Mouse (Mus musculus): ENCODE results near the gene Fhit.
"Not testable (repeated sequence)": the region's sequence is repeated elsewhere in the genome, so short reads cannot be mapped to it uniquely, and the experiment has no call there.

The Fhit gene

DNA sequence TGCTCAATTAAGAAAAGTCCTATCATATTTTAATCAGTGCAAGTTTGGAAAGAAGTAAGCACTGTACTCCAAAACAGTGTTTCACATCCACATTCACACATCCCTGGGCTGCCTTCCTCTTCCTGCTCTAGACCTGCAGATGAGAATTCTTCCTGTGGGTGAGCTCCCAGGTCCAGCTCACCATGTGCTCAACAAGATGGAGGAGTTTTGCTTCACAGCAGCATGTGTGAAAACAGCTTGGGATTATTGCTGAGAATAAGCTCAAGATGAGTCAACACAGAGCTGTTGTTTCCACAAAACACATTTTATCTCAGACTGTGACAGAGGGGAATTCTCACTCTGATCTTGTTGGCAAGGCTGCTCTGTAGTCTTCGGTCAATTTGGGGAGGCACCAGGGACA is 1265.3 kb downstream of the Fhit start:
- DNase-seq, result no peak

DNA sequence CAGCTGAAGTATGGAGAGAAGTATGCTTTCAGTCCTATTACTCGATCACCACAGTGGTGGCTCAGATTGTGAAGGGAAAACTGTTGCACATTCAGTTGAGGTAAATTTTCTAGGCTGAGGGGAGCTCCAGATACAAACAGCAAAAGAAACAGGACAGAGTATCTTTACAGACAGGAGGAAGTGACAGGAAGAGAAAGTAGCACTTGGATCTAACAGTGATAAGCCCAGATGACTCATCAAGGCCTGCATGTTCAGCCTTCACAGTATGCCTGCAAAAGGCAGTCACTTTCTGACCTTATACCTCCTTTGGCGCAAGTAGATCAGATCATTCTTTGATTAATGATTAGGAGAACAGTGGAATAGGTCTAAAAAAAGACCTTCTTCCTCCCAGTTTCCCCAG is 1309.8 kb downstream of the Fhit start:
- DNase-seq, result no peak

DNA sequence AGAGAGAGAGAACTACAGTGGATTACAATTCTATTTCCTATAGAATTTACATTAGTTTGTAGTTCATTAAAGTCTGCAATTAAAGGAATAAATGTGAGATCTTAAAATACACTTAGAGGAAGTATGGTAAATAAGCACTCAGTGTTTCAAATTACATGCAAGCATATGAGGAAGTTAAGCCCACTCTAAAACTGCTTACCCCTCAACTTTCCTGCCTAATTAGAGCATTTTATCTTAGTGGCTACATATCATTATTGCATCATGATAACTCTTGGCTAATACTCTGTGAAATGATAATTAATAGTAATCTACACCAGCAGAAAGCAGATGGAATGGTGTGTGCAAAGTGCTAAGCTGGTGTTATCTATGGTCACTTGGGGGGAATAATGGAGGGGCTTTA is 1329.5 kb downstream of the Fhit start:
- DNase-seq, result no peak

DNA sequence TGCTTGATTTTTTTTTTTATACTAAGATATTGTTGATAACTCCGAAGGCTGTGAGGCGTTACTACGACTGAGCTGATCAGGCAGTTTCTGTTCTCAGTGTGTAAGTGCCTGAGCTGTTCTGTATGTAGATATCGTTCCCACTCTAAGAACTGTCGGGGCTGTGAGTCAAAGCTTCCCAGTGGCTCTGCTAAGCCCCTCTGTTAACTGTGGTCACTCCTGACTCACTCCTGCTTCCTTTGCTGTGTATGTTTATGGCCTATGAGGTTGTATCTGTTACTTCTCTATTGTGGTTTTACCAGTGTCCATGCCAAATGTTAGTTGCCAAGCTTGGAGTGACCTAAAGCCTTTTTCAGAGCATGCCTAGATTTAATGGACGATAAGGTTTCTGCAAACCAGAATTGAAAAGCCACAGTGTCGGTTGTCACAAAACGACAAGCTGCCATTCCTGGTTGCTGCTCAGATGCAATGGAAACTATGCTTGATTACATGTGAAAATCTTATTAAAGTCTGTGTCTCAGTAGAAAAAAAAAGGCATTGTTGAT is 1333.1 kb downstream of the Fhit start:
- not testable (repeated sequence) for DNase-seq

DNA sequence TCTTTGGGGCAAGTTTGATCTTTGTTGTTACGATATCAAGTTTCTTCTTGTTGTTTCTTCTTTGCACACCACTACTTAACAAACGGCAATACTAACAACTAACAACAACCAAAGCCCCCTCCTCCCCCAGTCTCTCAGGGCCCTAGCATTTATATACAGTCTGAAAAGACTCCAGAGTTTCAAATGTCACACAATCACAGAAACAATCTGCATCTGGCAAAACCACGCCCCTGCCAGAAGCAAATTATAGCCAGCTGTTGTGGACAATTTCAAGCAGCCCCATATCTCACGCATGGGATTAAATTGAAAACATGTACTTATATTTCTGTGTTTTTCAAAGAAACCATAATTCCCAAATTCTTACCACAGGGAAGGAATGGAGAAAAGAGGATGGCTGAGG is 1345.9 kb downstream of the Fhit start:
- DNase-seq, result no peak

DNA sequence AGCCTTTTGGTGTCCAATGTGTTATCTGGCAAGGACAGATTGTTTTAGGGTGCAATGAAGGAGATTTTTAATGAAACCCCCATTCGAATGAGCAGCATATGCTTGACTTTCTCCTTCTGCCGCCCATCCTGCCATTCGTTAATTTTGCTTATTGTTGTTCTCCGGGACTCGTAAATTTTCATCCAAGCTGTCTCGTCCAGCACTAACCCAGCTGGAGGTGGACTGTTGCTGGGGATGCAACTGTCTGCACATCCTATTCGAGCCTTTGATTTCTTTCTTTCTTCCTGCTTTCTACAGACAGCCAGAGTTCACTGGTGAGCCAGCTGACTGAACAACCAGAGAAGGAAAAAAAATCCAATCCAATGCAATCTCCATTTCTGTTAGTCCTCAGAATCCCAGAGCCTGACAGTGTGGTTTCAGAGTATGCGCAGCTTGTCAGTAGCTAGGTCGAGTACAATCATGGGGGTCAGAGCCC is 1350.0 kb downstream of the Fhit start:
- no peak for DNase-seq

DNA sequence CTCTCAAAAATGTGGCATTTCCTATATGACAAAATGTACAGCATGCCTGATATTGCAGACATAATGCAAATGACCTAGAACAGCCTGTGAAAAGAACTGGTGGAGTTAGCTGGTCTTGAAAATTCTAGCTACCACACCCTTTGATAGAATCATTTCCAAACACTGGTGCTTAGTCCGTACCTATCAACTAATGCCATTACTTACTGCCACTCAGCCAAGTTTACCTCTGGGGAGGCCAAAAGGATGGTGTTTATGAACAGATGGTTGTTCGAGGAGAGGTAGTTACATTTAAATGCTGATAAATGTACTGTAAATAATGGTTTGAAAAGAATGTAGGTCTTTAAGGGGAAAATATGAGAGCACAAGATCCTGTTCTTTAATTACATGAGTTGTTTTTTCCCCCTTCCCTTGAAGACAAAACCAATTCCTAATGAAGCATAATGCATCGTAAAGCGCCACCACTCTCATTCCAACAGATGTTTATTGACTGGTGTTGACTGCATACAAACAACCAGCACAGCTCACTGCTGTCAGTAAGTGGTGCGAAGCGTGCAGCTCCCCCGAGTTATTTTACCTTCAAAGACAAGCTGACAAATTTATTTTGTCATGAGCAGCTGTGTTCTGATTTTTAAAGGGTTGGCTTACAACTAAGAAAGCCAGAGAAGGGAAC is 1350.5 kb downstream of the Fhit start:
- no peak for DNase-seq

DNA sequence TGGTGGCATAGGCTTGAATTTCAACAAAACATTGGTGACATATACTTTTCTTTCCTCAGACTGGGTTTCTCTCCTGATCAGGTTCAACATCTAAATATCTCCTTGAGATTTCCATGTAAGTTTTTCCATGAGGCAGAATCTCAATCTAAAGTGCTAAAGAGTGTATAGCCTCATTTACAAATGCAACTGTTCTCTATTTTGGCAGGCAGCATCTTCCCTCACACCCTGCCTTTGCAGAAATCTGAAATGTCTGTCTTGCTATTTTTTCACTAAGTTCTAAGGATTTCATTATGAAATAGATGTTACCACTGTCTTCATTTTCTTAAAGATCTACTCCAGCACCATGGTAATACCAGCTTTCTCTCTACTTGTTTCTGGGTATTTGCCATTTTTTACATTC is 1368.4 kb downstream of the Fhit start:
- DNase-seq, result no peak

DNA sequence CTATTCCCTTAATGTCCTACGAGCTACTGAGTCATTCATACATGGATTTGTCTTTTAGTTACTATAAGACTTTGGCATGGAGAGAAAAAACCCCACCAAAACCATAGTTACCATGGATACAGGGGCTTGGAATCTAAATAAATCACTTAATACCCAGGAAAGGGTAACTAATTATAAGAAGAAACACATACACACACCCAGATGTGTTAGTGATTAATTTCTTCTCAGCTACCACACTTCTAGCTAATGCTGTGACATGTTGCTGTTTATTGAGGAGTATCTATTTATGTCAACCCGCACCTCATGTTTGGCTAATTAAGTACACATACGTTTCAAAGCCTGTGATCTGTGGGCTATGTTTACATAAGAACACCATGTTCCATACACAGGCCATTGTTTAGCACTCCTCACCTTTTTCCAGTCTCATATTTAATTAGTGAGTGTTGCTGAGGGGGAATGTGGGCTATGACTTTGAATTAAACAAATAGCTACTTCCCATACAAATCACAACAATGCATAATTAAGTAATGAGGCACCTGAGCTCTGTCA is 1373.4 kb downstream of the Fhit start:
- no peak for DNase-seq

DNA sequence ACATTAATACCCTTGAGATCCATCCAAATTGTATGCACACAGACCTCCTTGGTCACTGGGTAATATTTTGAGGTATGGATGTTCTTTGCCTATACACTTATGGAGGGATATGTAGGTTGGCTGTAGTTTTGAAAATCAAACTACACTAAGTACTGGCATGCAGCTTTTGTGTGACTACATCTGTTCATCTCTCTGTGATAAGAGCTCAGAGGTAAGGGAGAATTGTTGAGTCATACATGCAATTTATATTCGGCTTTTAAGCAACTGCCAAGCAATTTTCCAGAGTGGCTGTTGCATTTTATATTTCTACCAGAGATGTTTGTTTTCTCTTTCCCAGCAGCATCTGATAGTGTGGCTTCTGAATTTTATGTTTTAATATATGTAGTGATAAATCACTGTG is 1374.4 kb downstream of the Fhit start:
- DNase-seq, result no peak

DNA sequence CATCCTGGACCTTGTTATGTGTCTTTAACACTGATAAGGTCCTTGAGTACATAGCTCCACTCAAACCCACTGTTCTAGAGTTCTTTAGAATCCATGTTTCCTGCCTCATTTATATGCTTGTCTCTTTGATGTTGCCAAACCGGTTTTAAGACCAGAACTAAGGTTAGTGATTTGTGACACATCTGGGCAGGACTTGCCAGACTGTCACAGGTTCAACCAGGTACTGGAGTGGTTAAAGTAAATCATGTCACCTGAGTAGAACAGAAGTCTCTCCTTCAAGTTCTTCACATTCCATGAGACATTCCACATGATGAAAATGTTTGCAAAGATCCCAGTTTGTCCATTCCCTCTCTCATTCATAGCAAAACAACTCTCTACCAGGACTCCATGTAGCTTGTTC is 1376.0 kb downstream of the Fhit start:
- no peak for DNase-seq

DNA sequence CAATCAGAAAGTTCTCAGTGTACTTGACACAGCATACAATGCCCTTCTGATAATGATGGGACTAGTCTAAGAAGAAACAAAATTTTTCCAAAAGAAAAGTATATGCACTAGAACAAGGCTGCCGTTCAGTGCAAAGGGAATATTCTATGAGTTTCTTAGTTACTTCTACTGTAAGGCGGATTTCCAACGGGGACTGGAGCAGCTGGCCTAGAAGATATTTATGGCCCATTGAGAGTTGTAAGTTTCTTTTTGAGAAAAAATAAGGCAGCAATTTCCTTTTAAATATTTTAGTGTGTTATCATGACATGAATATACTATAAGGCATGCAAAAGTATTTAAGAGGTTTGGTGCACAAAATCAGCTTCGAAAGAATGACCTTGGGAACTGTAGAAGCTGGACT is 1410.5 kb downstream of the Fhit start:
- no peak for DNase-seq

DNA sequence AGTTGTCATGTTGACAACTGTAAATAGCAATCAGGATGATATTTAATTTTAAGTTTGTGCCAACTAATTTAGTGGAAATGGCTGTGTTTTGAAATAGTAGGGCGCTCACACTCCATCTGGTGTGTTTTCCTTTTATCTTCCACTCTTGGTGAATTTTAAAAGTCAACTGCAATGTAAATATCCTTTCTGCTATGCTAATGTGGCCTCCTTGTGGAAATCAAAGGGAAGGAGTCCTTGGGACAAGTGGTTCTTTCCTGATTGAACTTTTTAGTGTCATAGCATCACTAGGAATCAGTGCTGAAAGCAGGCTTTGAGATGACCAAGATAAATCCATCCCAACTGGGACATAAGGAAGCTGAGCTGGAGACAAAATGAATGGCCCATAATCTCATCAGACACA is 1413.1 kb downstream of the Fhit start:
- DNase-seq, result no peak

DNA sequence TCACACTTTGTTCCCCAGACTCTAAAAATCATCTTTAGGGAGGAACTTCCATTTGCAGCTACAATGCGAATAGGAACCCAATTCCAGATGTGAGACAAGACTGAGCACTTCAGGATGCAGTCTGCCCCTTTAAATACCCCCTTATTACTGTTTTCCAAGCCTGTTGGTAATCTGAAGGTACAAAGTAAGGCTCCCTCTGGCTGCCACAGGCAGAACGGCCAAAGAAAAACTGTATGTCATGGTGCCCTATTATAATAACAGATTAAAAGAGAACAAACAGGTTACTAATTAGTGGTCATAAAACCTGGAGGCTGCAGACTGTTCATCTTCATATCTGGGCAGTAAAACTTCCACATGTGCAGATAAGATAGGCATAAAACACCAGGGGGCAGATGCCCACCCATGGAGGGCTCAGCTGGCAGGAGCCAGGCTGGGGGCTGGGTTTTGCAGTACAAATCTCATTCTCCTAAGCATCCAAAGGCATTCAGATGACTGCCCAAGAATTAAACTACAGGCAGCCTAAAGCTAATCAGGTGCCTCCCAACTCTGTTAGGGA is 1439.8 kb downstream of the Fhit start:
- DNase-seq, result no peak

DNA sequence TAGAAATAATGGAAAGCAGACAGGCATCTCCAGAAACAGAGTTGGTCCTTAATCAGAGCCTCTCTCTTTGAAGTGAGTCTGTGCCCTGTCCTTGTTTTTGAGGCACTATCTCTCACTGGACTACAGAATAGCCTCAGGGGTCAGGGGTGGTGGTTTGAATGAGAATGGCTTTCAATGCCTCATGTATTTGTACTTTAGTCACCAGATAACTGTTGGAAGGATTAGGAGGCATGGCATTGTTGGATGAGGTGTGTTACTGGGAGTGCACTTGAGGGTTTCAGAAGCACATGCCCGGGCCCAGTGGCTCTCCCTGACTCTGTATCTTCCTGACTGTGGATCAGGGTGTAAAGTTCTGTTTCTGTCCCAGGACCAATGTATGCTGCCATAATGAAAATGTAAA is 1463.2 kb downstream of the Fhit start:
- no peak for DNase-seq

DNA sequence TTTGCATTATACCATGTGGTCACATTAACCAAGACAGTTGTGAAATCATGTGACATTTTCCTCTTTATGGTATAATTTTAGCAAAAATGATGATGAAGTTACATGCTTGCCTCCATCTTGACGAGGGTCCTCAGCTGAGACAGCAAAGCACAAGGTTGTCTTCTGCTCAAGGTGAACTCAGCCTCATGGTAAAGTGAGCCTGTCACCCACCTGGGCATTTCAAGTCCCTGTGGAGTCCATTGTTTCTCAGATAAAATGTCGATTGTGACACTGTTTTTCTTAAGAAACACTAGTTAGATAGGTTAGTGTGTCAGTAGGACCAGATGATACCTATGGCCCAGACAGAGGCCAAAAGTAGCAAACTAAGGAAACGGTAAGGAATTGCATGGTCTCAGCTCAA is 1464.7 kb downstream of the Fhit start:
- no peak for DNase-seq

DNA sequence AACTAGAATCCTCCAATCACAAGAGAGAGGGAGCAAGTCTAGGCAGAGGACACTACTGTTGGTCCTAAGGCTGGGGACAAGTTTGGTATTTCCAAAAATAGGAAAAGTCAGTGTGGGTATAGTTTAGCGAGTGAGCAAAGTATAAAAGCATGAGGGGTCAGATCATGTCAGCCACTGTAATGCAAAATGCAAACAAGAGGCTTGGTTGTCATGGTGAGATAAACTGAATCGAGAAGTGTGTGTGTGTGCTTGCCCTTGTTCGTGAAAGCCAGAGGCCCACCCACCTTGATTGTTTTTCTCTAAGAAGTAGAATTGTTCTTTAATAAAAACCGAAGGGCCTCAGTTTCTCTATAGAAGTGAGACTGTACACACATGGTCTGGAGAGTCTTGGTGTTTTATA is 1465.8 kb downstream of the Fhit start:
- no peak for DNase-seq

DNA sequence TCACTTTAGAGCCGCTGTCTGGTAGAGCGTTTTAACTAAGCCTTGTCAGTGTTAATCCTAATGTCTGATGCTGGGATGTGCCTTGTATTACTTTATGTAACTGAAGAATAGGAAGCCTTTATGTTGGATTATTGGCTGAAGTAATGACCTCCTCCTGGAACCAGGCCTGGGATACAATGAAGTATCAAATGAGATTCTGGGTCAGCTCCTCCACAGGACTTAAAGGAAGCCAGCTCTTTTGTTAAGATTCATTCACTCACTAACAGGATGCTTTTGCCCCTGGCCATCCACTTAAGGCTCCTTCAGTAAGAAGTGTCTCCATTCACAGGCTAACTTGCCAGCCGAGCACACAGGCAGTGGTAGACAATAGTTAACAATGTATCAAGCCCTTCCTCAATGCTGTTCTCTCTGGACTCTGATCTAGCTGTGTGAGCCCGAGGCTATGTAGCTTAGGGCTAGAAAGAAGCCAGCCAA is 1466.6 kb downstream of the Fhit start:
- DNase-seq, result no peak

DNA sequence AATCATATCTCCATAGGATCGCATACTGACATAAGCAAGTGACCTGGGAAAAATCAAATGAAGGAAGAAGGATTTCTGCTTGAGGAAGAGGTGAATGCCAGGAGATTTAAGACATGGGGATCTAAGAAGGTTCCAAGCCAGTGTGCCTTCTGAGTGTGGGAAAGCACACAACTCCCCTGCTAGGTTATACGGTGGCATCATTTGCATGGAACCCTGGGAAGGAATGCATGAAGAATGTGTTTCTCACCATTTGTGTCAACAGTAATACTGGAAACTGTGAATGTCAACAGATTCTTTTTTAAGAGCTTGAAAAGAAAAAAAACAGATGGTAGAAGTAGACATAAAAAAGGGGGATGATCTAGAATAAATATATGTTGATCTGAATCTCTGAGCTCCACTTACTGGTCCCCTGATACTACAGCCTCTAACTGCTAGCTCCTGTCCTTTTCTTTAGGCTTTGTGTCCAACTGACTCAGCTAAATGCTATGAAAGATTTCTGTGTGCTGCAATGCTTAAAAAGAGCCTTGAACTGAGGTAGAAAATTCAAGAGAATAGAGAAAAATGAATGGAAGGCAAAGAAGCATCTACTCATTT is 1473.1 kb downstream of the Fhit start:
- DNase-seq, result no peak

DNA sequence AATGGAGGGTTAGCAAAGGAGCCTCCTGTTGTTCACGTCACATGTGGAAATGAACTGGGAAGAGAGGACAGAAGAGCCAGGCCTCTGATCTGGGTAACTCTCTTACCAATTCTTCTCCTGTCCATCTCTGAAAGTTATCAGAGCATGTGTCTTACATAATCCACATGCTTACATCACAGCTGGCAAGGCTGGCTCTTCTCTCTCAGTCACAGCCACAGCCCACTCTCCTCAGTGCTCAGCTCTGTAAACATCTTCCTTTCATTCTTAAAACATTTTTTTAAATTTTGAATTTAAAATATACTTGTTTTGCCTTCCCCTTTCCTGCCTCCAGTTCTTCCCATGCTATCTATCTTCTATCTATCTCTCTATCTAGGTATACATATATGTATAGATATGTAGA is 1477.5 kb downstream of the Fhit start:
- no peak for DNase-seq

DNA sequence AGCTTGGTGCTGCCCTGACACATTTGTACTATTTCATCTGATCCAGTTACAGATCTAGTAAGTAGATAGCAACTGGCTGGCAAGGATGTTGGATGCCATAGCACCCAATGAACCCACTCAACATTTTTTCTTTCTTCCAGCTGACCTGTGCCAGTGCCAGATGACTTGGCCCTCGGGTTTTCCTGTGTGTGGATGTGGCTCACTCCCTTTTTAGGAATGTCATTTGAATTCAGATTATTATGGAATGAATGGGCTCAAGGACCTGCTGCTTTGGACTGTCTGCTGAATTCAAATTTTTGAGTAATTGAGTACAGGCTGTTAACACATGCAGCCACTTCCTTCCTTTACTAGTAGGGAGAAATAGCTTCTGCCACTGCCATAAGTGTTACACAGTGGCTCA is 1489.1 kb downstream of the Fhit start:
- no peak for DNase-seq

DNA sequence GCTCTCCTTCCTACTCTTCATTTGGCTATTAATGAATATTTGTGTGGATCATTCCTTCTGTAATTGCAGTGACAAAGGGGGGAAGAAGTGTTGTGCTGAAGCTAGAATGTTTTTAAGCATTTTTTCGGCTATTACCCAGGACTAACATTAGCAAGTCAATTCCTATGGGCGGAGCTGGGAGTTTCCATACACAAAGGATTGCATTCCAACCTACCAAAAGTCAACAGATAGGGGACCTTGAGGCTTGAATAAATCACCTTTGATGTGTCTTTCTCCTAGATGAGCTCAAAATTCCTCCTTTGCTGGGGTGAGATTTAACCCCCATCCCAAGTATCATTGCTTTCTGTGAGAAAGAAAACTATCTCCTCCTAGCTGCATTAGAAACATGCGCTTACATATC is 1490.1 kb downstream of the Fhit start:
- DNase-seq, result no peak

DNA sequence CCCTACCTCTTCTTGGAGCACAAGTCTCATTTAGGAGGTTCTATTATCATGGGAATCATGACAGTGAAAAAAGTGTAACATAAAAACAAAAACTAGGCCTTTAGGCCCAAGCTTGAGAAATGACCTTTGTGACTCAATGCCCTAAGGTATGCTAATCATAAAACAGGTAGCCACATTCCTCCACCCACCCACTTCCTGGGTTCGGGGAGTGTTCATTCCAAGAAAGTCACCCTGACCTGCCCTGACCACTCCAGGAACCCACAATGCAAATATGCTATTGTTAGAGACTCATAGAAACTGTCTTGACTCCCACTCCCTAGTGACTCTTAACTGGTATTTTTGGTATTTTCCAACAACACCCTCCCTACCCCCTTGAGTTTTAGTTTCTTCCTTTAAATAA is 1492.1 kb downstream of the Fhit start:
- DNase-seq, result no peak

DNA sequence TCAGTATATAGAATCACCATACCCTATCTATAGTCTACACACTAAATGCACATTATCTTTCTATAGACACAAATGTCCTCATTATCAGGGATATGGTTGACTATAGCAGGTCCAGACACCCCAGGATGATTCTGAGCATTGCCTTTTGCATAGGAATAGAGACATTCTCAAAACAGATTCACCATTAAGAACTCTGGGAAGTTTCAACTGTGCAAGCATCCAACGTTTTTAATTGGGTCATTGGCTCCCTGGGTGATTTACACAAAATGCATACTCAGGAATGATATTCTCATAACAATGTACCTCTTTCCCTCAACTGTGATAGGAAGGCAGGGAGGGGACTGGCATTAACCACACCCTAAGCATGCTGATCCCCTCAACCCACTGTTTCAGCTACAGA is 1503.4 kb downstream of the Fhit start:
- DNase-seq, result no peak

Measured in cerebellum, adult 9-10 months (tissue).